Mouse (Mus musculus) frontal cortex, adult (tissue): Measurements from ENCODE around the gene Rgp1.
A peak's percentile ranks its signal among the peaks of the same experiment; 100 is the strongest.
"Not testable (repeated sequence)": the region's sequence is repeated elsewhere in the genome, so short reads cannot be mapped to it uniquely, and the experiment has no call there.

ENCODE experiments used
- ATAC-seq: cut with Nextera tagmentation; 2 replicates; pipeline ENCODE4 v1.9.2; 2017; ENCODE audit warnings: mild to moderate bottlenecking, moderate library complexity, mixed read lengths; ENCODE audit not compliant: low TSS enrichment

Rgp1 gene

DNA sequence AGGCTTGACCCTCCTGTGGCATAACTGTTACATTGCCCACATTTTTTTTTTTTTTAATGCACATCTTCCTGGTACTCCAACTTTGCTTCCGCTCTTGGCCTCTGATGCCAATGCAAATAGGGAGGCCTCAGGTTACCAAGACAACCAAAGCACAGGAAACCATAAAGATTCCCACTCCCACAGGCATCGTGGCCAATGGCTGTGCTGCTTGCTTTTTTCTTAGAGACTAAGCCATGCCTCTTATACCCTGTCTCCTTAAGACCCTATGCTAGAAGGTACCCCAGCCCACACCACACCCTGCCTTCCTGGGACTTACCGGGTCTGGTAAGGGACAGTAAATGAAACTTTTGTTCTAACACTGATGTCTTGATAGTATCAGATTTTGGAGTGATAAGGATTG is 14.9 kb downstream of the Rgp1 start:
- ATAC-seq, result no peak

DNA sequence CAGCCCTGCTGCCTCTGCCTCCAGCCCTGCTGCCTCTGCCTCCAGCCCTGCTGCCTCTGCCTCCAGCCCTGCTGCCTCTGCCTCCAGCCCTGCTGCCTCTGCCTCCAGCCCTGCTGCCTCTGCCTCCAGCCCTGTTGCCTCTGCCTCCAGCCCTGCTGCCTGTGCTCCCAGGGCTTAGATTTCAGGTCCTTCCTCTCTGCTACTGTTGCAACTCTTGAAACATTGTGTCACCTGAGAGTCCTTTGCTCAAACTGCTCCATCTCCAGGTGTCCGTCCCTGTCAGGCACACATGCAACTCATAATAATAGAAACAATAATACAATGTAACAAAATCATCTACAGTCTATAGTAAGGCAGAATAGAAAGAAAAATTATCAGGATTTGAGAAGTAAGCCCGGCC is 18.1 kb downstream of the Rgp1 start:
- not testable (repeated sequence) for ATAC-seq

DNA sequence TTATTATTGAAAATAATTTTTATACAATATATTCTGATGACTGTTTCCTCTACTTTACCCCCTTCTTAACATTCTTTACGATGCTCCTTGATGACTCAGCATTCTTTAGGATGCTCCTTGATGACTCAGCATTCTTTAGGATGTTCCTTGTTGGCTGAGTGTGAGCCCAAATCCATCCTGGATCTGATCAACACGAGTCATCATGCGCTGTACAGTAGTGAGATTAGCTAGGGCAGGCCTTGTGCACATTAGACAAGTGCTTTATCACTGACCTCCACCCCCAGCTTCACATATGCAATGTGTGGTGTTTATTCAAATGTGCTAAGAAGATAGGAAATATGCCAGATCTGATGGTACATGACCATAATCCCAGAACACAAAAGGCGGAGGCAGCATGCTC is 19.7 kb downstream of the Rgp1 start:
- no peak for ATAC-seq

DNA sequence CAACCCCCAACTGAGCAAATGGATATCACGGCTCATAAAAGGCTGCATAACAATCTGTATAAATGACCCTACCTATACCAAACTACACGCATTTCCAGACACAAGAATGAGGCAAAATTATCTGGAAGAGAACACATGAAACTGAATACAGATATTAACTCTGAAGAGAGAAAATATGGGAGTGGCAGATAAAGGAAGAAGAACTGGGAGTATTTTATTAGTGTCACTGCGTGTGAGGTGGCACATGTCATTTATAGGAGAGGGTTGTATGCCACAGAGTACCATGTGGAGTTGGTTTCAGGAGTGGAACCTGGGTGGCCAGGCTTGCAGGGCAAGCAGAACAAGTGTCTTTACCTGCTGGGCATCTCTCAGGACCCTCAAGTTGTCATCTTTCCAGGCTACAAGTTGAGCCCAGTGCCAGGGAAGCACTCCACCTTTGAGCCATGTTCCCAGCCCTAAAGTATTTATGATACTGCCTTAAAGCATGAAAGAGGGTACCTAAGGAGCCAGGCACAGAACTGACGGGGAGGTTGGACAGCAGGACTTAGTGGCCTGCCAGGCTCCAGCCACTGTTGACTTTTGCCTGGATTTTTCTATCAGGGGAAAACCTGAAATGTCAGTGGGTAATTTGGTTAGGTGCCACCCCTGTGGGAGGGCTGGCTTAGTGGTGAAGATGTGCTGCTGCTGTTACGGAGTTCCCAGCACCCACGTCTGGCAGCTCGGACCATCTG is 20.3 kb downstream of the Rgp1 start:
- ATAC-seq, result no peak

GRCm38 (mm10) chr4:43600195-43600934 is 21.9 kb downstream of the Rgp1 start:
- ATAC-seq, result no peak

- no peak for ATAC-seq
These were observed 25.6 kb downstream of the Rgp1 start for GRCm38 (mm10) chr4:43604099-43604498.

- ATAC-seq, result no peak
These were observed 26.5 kb downstream of the Rgp1 start for GRCm38 (mm10) chr4:43604751-43605685.

DNA sequence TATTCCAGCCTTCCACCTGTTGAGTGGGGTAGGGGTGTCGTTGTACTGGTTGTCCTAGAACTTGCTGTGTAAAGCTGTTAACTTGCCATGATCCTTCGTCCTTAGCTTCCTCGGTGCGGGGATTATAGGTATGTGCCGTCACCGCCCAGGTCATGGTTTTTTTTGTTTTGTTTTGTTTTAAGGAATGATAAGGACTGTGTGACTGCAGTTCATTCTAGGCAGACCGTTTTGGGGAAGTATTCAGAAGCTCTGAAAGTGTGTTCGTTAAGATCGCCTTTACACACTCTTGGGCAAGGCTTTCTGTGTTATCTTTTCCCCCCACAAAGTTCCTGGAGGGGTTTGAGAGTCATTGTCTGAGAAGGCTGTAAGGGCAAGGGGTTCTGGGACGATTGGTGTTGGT is 34.0 kb downstream of the Rgp1 start:
- no peak for ATAC-seq

- no peak for ATAC-seq
These were observed 34.7 kb downstream of the Rgp1 start for GRCm38 (mm10) chr4:43613060-43613730.

GRCm38 (mm10) chr4:43620146-43620778 is 41.7 kb downstream of the Rgp1 start:
- no peak for ATAC-seq

- 0 out of 2 replicates have a peak, but pooled peaks have one; percentile 34 for ATAC-seq
These were observed 50.7 kb downstream of the Rgp1 start for GRCm38 (mm10) chr4:43629106-43629817.

- peak; percentile 75 for ATAC-seq
These were observed 51.6 kb downstream of the Rgp1 start for GRCm38 (mm10) chr4:43630030-43630581.

DNA sequence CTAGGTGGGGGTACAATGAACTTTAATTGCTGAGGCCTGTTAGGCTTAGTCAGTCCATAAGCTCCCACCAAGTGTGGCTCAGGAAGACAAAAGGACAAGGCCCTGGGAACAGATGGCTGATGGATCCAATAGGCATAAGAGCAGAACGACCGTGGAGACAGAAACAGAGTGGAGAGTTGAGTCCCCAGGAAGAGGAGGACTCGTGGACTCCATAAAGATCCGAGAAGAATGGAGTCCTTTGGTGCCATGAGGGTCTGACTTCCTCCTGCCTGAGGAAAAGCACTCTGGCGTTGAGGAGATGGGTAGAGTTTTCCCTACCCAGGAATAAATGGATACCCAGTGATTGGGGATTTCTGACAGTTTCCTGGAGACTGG is 52.1 kb downstream of the Rgp1 start:
- ATAC-seq, result 0 out of 2 replicates have a peak, but pooled peaks have one; percentile 6

DNA sequence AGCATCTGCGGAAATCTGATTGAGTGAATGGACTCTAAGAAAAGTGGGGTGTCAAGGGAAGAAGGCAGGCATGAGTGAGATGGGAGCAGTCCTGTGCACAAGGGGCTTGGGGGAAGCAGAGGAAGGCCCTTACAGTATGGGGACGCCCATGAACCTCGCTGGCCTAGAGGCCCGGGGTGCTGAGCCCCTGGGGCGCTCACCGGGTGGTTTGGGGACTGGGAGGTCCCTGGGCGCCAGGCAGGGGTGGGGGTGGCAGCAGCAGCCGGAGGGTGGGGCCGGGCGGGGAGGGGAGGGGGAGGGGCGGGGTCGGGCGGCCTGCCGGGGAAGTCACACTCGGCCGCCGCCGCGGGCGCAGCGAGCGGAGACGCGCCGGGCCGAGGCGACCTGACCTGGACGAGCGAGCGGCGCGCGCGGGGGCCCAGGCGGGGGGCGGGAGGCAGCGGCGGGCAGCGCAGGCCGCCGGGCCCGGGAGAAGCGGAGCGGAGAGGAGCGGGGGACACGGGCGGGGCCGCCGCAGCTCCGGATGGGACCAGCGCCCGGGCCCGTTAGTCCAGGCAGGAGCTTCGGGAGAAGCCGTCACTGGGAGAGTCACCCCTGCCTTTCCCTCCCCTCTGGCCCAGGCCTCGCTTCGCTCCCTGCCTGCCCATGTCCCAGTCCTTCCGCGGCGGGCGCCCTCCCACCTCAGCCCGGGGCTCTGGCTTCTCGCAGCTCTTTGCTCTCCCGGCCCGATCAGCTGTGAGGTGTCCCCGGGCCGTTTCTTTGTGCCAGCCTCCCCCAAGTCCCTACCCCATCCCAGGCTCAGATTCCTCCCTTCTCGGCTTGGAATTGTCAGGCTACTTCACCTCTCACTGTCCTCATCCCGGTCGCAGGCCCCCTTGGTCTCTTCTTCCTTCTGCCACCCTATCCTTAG is 52.8 kb downstream of the Rgp1 start, which contains the start of gene Npr2:
Gene Npr2, plus strand, starts transcription at position 890 of the 910 bp plus-strand sequence.
- peak; percentile 42 for ATAC-seq

DNA sequence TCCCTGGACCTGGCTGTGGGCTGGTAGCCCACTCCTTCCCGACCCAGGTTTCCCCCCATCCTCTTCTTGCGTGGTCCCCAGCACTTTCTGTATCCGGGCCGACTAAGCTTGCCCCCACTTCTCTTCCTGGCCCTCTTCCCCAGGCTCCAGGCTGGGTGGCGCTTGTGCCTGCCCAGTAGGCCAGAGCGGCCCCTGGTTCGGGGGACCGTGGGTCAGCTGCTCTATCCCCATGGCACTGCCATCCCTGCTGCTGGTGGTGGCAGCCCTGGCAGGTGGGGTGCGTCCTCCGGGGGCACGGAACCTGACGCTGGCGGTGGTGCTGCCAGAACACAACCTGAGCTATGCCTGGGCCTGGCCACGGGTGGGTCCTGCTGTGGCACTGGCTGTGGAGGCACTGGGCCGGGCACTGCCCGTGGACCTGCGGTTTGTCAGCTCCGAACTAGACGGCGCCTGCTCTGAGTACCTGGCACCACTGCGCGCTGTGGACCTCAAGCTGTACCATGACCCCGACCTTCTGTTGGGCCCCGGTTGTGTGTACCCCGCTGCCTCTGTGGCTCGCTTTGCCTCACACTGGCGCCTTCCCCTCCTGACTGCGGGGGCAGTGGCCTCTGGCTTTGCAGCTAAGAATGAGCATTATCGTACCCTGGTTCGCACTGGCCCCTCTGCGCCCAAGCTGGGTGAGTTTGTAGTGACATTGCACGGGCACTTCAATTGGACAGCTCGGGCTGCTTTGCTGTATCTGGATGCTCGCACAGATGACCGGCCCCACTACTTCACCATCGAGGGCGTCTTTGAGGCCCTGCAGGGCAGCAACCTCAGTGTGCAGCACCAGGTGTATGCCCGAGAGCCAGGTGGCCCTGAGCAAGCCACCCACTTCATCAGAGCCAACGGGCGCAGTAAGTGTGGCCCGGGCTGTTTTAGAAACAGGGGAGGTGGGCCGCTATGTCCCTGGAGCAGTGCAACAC is 53.7 kb downstream of the Rgp1 start:
- ATAC-seq, result 0 out of 2 replicates have a peak, but pooled peaks have one; percentile 25

DNA sequence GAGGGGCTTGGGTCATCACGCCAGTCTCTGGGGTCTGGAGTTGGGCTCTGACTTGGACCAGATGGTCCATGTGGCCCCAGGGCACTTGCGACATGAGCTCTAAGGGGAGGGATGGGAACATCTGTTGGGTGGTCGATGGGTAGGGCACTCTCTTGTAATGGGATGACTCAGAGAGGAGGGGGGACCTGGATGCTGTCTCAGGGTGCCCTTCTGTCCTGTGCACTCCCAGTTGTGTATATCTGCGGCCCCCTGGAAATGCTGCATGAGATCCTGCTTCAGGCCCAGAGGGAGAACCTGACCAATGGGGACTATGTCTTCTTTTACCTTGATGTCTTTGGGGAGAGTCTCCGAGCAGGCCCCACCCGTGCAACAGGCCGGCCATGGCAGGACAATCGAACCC is 54.8 kb downstream of the Rgp1 start:
- ATAC-seq, result no peak

DNA sequence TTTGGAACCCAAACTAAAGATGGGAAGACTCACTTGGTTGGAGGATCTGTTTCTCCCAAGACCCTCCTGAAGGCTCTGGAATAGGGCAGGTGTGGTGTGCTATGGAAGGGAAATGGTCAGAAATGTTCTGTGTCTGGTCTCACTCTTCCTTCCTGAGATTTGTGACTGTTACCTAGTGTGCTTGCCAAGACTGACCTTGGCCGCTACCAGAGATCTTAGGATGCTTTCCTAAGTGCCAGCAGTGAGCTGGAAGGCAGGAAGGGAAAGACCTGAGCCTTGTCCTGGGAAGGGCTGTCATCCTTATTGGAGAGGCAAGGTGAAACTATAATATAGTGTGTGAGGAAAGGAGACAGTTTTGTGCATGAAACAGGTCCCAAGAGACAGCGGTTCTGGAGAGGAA is 55.2 kb downstream of the Rgp1 start:
- no peak for ATAC-seq
